Mouse (Mus musculus) 3134 (cell line): Measurements from ENCODE around the gene Ctdspl.

Experiments used
- DNase-seq: peaks from one replicate; pipeline ENCODE4 v3.0.0-alpha.2; 2011; ENCODE audit warnings: low spot score; ENCODE audit not compliant: insufficient read length; ENCODE audit errors: extremely low read depth

Ctdspl gene

GRCm38 (mm10) chr9:119087309-119087708, 161.1 kb downstream of the Ctdspl start:
- no peak for DNase-seq

GRCm38 (mm10) chr9:119088148-119088801, 162.0 kb downstream of the Ctdspl start:
- DNase-seq: peak; percentile 97

- peak; percentile 69 for DNase-seq
Measured at GRCm38 (mm10) chr9:119089437-119089836, 163.2 kb downstream of the Ctdspl start.

DNA sequence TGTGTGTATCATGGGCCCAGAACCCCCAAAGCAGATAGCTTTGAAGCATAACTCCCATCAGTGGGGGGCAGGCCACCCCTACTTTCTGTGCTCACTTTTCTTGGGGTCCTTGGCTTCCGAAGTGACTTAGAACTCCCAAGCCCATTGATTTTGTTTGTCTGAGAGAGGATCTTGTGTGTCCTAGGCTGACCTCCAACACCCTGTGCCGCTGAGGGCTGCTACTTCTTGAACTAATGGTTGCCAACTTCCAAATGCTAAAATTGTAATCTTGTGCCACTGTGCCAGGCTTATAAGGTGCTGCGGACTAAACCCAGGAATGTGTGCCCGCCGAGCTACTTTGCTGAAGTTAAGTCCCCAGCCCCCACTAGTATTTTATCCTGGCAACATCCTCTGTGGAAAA, 164.2 kb downstream of the Ctdspl start:
- DNase-seq: no peak

DNA sequence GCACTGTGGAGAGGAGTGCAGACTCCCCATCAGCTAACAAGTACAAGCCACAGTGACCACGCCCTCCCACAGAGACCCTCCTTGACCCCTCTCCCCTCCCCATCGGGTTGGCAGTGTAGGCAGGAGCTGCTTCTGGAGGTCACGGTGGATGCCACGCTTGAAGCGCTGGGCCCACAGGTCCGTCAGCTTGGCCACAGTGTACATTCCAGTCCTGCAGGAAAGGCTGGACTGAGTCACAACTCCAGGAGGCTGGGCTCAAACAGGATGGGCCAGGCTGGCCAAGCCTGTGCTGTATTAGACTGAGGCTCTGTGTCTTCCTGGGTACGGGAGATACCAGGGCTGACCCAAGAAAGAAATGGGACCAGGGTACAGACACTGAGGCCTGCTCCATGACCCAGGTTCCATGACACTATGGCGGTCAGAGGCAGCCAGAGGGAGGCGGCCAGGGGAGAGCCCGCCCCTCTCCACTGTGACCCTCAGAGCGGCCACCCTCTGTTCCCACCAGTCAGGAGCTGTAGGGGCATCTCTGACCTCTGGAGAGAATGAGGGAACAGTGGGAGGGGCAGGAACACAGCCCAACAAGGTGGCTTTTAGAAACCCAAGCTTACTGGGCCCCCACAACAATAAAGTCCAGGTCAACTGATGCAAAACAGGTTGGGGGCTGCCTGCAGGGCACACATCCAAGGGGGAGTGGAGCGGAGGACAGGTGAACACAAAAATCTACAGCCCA, 165.5 kb downstream of the Ctdspl start:
- DNase-seq: peak; percentile 78

DNA sequence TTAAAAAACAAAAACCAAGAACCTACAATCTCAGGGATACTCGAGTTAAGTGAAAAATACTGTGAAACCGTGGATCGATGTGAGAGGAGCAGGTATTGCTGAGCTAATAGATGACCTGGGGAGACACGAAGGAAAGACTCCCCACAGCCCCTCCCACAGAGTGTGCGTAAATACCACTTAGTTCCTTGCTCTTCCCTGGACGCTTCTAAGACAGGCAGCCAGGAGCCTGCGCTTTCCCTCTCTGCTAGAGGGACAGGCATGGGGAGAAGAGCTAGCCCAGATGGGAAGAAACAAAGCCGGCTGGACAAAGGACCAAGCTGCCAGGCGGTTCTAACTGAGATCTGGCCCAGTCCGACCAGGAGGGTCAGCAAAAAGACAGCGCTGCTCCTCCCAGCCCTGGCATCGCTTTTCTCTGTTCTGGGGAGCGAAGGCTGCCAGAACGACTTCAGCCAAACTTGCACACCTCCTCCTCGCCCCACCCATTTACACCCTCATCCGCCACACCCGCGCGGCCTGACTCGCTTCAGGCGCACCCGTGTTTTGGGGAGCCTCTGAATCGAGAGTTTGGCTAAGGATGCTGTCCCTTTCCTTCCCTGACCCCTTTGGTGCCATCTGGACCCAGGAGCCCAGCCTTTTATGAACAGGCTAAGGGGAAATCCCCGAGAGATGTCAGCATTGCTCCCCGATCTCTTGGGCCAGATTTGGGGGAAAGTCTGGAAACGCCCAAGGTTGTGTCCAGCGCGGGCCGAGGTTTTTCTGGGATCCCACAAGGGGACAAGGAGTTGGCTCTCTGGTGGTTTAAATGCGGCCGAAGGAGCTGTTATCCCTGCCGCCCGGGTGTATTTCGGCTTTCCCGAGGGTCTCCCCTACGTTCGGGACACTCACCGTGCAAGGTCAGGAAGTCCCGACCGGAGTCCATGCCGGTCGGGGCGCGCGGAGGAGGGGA, 166.5 kb downstream of the Ctdspl start:
- DNase-seq: peak; percentile 77
